Mouse (Mus musculus) left cerebral cortex, postnatal 4 days (tissue): Measurements from ENCODE around the gene Rpl36. TPM values are rescaled to one million over a fixed set of nuclear protein-coding genes. Genes with fewer than 3 reads are reported as not detected.

Source experiments
- DNase-seq: peaks from one replicate; pipeline ENCODE4 v3.0.0-alpha.2; 2022
- intact Hi-C: fragments of 180-260 bp; cut with DNase I; formaldehyde crosslinking; loops from one replicate; pipeline ENCODE4 v1.15.1; 2025
- total RNA-seq, 2 experiments: library from RNA; stranded (reverse); gene quantifications; 2 replicates each; pipeline ENCODE4 v1.2.3; 2021

Rpl36 gene
- 100 to 1,000 TPM; 563 to 595 TPM for total RNA-seq

DNA sequence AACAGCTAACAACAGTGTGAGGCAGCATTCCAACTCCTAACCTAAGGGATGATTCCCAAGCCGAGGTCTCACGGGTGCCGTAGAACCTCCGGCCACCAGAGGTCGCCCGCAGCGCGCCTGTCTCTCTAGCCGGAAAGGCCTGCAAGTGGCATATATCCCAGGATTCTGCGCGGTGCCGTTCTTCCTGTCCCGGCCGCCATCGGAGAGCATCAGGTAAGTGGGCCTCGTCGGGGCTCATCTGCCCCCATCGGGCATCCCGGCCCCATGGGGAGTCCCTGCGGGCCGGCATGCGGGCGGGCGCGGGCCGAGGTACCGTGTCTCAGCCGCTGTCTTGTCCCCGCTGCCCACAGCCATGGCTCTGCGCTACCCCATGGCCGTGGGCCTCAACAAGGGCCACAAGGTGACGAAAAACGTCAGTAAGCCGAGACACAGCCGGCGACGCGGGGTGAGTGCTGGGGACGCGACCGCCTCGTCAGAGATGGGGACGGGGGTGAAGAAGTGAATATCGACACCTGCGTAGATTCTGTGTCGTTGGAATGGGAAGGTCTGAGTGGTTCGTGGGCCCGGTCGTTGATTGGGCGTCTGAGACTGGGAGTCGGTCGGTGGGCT lies at the start of gene Rpl36:
Gene Rpl36, plus strand, starts transcription at position 181 of the 609 bp plus-strand sequence.
- intact Hi-C loops, result no loop called here
- peak; percentile 97 for DNase-seq

DNA sequence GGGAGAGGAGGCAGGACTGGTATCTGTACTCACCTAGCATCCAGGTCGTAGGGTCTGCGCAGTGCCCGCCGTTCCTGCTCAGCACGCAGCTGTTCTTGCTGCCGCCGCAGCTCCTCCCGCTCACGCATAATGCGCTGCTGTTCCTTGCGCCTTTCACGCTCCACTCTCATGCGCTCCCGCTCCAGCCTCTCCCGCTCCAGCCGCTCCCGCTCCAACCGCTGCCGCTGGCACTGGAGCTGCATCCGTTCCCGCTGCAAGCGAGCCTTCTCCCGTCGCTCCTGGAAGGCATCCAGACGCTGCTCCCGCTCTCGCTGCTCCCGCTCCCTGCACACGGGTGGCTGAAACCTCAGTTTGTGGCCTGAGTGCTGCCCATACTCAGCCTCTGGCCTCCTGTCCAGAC lies 46.9 kb upstream of the Rpl36 start:
- no peak for DNase-seq
- intact Hi-C loops, result no loop called here

DNA sequence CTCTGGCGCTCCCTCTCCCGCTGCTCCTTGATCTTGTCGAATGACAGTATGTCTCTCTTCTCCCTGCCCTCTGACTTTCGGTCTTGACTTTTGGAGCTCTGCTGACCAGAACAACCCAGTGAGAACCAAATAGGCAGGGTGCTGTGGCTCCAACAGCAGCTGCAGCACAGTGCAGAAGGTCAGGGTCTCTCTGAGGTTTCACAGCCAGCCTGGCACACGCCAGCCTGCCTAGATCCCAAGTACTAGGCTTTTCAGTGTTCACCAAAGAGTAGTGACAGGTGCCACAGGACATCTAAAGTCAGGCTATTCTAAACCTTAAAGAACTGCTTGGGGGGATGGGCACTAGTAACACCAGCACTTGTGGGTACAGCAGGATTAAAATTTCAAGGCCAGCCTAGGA lies 46.3 kb upstream of the Rpl36 start:
- no peak for DNase-seq
- intact Hi-C loops, result no loop called here

DNA sequence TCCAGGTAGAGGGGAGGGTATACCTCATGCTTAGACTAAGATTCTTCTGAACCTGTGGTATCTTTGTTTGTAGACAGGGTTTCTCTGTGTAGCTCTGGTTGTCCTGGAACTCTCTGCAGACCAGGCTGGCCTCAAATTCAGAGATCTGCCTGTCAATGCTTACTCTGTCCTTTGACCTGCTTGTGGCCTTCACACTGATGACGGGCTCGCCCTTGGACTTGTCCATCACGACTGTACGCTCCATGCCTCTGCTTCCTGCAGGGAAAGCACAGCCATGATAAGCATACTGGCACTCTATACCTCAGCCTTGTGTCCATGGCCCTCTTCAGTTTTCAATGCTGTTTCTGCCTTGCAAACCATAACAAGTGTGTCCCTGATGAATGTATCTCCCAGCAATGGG lies 45.8 kb upstream of the Rpl36 start:
- DNase-seq, result no peak
- intact Hi-C loops, result no loop called here

DNA sequence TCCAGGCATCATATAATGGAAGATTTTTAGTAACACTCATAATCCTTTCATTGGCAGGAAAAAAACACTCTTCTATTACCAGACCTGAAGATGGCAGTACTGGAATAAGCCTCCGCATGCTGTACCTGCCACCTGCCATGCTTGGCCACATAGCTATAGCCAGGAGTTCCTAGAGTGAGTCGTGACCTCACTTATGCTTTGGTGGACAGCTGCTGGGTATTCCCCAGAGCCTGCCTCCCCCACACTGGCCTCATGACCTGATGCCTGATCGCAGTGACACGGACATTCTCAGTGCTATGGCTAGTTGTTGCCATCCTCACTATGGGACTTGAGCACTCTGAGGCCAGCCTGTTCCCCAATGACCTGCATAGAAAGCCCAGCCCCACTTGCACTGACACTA lies 42.9 kb upstream of the Rpl36 start:
- intact Hi-C loops, result no loop called here
- no peak for DNase-seq

DNA sequence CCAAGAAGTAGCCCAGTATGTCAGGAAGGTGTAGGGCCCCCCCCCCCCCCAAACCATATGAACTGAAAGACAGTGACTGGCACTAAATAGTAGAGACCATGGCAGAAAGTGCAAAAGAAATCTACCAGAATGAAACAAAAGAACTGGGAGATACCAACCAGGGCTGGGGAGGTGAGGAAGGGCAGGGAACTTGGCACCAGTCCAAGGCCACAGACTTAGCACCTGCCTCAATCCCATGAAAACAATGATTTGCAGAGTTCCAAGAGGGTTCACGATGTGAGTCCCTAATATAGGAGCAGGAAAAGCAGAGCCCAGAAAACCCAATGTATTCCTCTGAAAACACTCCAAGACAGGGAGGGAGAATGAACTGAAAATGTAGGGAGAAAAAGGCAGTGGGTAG lies 41.1 kb upstream of the Rpl36 start:
- DNase-seq, result peak; percentile 31
- intact Hi-C loops, result no loop called here

DNA sequence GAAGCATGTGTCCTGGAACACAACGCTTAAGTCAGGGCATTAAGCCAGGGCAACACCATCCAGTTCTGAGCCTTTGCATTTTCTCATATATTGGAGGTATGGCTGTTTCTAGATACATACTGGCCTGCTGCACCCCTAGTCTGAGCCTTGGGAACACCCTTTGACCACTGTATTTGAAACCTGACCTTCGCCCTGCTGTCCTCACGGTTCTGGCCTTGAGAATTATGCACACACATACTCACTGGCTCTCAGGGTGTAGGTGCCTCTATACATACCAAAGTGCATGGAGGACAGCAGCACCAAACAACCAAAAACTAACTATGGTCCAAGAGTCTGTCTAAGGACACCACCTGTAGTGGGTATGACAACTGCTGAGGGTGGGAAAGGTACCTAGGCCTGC lies 40.3 kb upstream of the Rpl36 start:
- DNase-seq, result no peak
- intact Hi-C loops, result no loop called here

DNA sequence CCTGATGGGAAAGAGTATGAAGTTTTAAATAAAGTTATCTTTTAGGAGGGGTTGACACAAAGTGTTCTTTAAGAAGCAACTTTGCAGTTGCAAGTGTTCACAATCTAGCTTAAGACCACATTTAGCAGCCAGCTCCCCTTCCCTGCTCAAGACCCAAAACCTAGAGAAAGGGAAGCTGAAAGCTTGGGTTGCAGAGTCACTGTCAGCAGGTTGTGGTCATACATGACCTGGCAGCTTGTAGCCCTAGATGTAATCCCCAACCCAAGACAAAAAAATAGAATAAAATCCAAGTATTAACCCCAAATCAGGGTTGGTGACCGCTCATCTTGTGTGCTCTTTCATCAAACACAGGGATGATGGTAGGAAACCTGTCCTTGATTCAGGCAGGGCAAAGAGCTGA lies 30.1 kb upstream of the Rpl36 start:
- DNase-seq, result no peak
- intact Hi-C loops, result no loop called here

DNA sequence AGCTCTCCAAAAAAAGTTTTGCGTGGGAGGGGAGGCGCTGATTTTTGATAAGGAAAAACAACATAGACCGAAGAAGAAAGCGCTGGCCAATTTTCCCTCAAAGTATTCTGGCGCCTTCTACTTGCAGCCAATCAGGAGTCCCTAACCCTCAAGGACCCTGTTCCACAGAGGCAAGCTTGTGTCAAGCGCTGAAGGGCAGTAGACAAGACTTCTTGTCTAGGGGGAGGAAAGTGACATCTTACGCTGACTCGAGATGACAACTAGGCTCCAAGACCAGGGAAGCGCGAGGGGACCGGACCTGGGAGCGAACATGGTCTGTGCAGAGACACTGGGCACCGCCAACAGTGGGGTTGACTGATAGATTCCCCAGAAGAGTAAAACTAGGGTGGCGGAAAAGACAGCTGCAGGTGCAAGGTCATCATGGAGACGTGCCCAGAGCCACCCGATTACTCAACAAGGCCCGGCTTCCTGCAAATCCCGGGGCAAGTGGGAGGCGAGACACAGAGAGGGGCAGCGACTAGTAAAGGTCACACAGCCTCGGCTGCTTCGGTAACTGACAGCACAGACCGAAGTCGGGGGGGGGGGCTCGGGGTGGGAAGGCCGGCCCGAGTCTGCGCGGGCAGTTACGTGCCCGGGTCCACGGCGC lies 29.5 kb upstream of the Rpl36 start:
- DNase-seq, result peak; percentile 40
- intact Hi-C loops, result no loop called here

DNA sequence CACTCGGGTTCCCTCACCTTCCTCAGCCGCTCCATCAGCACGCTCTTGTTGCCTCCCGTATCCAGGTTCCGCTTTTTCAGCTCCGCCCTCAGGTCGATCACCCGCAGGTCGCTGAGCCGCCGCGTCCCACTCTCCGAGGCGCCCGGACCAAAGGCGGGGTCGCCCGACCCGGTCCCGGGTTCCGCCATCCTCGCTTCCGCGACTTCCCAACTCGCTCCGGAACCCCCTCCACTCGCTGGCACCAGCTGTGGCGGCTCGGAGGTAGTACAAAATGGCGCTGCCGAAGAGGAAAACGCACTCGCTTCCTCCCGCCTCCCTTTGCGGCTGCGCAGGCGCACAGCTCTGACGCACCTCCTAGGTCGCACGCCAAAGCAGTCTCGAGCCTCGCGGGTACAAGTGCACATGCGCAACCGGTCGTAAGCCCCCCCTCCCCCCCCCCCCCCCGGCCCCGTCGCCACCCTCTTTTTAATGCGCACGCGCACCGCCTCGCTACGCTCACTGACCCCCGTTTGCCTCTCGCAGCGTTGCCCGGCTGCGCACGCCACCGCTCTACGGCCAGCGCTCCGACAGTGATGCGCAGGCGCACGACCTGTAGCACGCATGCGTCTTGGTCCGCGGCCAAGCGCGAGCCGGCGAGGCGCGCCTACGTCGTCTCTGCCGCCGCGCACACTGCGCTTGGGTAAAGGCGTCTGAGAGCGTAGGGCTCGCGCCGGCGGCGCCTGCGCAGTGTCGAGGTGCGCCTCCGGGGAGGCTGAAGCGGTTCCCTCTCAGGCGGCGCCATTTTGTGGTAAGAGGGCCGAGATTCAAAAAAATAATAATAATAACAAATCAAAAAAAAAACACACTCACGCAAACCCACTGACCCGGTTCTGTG lies 28.7 kb upstream of the Rpl36 start, which contains the start of the genes Safb2 and Safb:
Gene Safb2, minus strand, starts transcription at position 329 of the 874 bp plus-strand sequence.
Gene Safb, plus strand, starts transcription at position 569 of the 874 bp plus-strand sequence.
- peak; percentile 100 for DNase-seq
- intact Hi-C loops, result no loop called here

DNA sequence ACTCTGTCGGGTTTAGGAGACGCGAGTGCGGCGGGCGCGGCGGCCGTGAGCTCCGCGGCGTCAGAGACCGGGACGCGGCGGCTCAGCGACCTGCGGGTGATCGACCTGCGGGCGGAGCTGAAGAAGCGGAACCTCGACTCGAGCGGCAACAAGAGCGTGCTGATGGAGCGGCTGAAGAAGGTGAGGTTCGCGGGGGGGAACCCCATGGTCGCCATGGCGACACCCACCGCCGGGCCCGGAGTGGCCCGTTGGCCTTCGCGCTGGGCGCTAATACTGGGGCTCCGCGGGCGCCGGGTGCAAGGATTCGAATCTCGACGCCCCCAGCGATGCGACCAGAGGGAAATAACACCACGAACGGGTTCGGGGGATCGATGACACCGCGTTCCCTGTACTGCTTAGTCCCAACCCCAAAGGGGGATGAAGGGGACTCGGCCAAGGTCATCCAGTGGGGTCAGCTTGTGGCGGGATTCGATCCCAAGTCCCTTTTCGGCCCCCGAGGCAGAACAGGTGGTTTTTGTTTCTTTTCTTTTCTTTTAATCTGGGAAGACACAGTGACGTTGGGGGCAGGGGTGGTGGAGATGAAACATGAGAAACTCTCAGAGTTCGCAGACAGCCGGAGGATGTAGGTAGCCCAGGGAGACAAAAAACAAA lies 27.9 kb upstream of the Rpl36 start:
- intact Hi-C loops, result no loop called here

DNA sequence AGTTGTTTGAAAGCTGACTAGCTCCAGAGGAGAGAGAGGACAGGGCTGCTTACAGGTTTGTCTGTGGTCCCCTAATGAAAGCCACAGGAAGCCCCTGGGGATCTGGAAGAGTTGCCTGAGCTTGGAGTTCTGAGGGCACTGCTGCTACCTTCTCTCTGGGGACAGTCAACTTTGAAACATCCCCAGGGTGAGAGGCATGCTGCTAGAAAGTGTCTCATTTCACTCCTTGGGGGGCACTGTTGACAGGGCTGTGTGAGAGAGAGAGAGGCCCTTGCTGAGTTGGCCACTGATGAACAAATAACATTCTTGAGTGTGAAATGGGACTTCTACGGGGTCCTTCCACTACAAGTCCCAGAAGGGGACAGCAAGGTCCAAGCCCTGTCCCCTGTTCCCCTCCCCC lies 25.4 kb upstream of the Rpl36 start:
- intact Hi-C loops, result no loop called here
- DNase-seq, result no peak

More for the DNA sequence above, 27.9 kb upstream of the Rpl36 start:
- DNase-seq, result peak; percentile 49

DNA sequence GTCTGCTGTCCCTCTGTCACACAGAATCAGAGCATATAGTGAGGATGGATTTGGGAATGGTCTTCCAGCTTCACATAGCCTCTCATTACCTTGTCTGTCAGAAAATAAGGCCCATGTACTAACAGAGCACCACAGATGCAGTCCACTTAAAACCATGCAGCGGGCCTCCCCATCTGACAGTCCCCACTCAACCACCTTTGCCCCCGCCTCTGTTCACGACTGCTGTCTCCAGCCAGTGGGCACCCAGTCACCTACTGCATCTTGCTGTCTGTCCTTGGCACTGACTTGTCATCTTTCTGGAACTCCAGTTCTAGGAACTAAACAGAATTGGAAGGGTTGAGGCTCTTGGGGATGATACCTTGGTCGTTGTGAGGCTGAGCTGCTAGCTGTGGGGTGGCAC lies 24.3 kb upstream of the Rpl36 start:
- intact Hi-C loops, result no loop called here
- no peak for DNase-seq

DNA sequence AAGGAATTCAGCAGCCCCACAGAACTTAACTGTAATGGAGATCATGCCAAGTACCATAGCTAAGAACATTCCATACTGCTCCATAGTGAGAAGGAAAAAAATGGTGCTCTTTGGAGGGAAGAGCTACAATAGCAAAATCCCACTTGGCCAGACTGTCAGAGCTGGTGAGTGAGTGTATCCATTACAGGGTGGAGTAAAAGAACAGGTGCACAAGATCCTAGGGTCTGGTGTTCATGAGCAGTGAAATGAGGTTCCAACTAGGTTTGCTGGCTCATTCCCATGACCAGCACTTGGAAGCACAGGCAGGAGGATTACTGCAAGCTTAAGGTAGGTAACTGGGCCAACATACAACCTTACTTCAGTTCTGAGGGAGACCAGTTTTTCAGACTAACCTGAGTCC lies 20.7 kb upstream of the Rpl36 start:
- intact Hi-C loops, result no loop called here

DNA sequence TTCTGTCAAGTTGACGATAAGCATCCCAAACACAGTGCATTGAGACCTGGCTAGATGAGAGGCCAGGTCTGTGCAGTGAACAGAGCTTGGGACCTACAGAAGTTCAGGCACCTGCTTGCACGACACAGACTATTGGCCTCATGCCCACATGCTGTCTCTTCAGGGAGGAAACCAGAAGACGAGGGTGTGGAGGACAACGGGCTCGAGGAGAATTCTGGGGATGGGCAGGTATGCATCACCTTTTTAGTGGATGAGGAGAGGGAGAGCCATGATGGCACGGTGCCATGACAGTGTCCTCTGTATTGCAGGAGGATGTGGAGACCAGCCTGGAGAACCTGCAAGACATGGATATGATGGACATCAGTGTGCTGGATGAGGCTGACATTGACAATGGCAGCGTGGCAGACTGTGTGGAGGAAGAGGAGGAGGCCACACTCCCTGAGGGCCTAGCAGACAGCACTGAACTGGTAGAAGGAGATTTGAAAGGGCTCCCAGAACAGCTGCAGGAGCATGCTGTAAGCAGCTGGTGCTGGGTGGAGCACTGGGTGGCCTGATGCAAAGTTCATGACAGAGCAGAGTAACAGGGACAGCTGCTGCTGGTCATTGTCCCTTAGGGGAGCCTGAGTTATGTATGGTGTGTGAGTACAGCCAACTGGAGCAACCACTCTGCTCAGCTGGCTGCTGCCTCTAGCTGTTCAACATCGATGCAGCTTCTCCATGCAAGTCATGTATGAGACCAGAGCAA lies 19.5 kb upstream of the Rpl36 start:
- DNase-seq, result no peak
- intact Hi-C loops, result no loop called here

More for the DNA sequence above, 20.7 kb upstream of the Rpl36 start:
- no peak for DNase-seq

DNA sequence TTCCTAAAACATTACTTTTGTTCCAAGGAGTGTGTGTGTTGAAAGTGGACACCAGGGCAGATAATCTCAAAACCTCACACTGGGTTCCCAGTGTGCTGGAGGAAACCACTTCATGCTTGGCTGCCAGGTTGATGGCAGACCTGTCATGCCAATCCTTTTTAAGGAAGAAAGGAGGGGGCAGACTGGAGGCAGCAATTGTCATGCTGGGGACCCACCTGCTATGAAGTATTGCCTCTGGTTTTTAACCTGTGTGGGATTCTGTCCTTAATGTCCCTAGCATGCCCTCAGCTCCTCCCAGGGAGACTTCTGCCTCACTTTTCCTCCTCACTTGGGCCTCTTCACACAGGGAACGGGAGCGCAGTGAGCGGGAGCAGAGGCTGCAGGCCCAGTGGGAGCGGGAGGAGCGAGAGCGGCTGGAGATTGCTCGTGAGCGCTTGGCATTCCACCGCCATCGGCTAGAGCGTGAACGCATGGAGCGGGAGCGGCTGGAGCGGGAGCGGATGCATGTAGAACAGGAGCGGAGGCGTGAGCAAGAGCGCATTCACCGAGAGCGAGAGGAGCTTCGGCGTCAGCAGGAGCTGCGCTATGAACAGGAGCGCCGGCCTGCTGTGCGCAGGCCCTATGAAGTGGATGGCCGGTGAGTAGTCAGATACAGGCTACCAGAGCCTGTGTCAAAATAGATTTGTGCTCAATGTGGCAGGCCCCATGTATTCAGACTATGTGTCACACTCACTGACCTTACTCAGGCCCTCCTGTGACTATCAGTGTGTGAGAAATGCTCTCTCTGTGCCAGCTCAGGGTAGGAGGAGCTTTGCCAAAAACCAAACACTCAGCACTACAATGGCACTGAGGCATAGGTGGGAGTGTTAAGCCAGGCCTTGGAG lies 9.8 kb upstream of the Rpl36 start:
- peak; percentile 11 for DNase-seq
- intact Hi-C loops, result no loop called here

DNA sequence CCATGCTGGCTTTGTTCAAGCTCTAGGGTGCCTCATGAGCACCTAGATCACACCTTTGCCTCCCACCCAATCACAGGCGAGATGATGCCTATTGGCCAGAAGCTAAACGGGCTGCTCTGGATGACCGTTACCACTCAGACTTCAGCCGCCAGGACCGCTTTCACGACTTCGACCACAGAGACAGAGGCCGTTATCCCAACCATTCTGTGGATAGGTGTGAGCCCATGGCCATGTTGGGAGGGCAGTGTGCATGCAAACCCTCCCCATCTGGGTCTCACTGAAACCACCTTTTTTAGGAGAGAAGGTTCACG lies 9.2 kb upstream of the Rpl36 start:
- no peak for DNase-seq
- intact Hi-C loops, result no loop called here

DNA sequence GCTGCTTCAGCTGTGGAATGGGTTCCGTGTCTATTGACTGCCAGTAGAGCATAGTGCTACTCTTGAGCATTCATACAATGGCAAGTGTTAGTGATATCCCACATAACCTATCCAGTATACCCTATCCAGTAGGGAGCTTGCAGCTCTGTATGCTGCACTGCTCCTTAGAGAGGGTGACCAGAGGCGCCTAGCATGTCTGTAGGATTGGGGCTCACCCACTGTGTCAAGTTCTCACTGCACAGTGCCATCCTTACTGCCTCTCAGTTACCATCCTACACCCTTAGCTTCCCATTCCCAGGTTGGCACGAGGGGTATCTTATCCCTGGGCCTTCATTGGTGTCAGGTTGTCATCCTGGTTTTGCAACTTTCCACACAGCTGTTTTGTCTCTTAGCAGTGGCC lies 8.8 kb upstream of the Rpl36 start:
- no peak for DNase-seq

DNA sequence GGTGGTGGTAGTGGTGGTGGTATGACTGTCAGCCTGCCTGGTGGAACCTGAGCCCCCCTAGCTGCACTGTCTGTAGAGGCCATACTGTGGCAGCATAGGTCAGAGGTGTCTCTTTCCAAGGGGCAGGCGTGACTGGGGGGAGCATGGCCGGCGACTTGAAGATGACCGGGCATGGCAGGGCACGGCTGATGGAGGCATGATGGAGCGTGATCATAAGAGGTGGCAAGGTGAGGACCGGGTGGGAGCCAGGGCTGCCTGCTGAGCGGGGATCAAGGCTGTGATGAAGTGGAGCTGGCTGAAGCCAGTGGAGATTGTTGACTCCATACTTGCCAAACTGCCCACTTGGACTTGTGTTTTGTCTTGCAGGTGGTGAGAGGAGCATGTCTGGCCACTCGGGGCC lies 7.8 kb upstream of the Rpl36 start:
- no peak for DNase-seq
- intact Hi-C loops, result no loop called here

More for the DNA sequence above, 8.8 kb upstream of the Rpl36 start:
- intact Hi-C loops, result no loop called here
